Mouse (Mus musculus): Measurements from ENCODE around the gene Scfd2. TPM values are rescaled to one million over a fixed set of nuclear protein-coding genes. Genes with fewer than 3 reads are reported as not detected.

Gene Scfd2
- polyA plus RNA-seq, 1 experiment from 2014 or later, result 20.0 TPM

- no peak for ATAC-seq (ENCODE audit: low FRiP score)
- 0 out of 2 replicates have a peak, but pooled peaks cover 7% of the 10 kb centered on the region for H3K27me3 ChIP-seq
- peaks cover 7% of the 10 kb centered on the region for H3K4me1 ChIP-seq (replicated peaks)
- H3K4me2 ChIP-seq, result no peak overlapping the region
- no peak overlapping the region for H3K27ac ChIP-seq
- H3K36me3 ChIP-seq, result no peaks in the 10 kb centered on the region
- no peak overlapping the region for H3K4me3 ChIP-seq
- no peaks in the 10 kb centered on the region for H3K9me3 ChIP-seq
- WGBS, result 81% methylated on average over 11 of the region's 11 CpGs
- no peak overlapping the region for H3K9ac ChIP-seq
Measured at GRCm38 (mm10) chr5:74211346-74211745, 320.2 kb downstream of the Scfd2 start.

- ATAC-seq (ENCODE audit: low FRiP score), result no peak
Measured at GRCm38 (mm10) chr5:74209640-74210039, 321.9 kb downstream of the Scfd2 start.

GRCm38 (mm10) chr5:74208438-74208837 is 323.1 kb downstream of the Scfd2 start:
- H3K4me3 ChIP-seq, result no peak overlapping the region
- H3K27ac ChIP-seq, result no peak overlapping the region
- H3K4me2 ChIP-seq, result no peak overlapping the region
- H3K36me3 ChIP-seq, result no peaks in the 10 kb centered on the region
- H3K9ac ChIP-seq, result no peak overlapping the region
- 79% methylated on average over 7 of the region's 7 CpGs for WGBS
- ATAC-seq (ENCODE audit: low FRiP score), result no peak
- H3K27me3 ChIP-seq, result 0 out of 2 replicates have a peak, but pooled peaks cover 7% of the 10 kb centered on the region
- no peaks in the 10 kb centered on the region for H3K4me1 ChIP-seq (replicated peaks)
- 0 out of 2 replicates have a peak, but pooled peaks cover under 1% of the 10 kb centered on the region for H3K9me3 ChIP-seq

More at GRCm38 (mm10) chr5:74209640-74210039, 321.9 kb downstream of the Scfd2 start:
- Histone ChIP-seq H3K4me2 (no peak overlapping the region), H3K27ac (no peak overlapping the region), H3K4me3 (no peak overlapping the region), H3K27me3 (0 out of 2 replicates have a peak, but pooled peaks cover 7% of the 10 kb centered on the region), H3K36me3 (no peaks in the 10 kb centered on the region), H3K9me3 (no peaks in the 10 kb centered on the region), H3K9ac (no peak overlapping the region), H3K4me1 (replicated peaks) (no peaks in the 10 kb centered on the region; the same call in 1 of the 2 replicates)
- WGBS, result 86% methylated on average over 4 of the region's 4 CpGs

GRCm38 (mm10) chr5:74207209-74207608 is 324.4 kb downstream of the Scfd2 start:
- Histone ChIP-seq H3K4me1 (replicated peaks) (0 out of 2 replicates have a peak, but pooled peaks cover 1% of the 10 kb centered on the region), H3K9ac (no peak overlapping the region), H3K27ac (no peak overlapping the region), H3K4me2 (no peak overlapping the region), H3K9me3 (0 out of 2 replicates have a peak, but pooled peaks cover 3% of the 10 kb centered on the region), H3K4me3 (no peak overlapping the region), H3K36me3 (no peaks in the 10 kb centered on the region), H3K27me3 (0 out of 2 replicates have a peak, but pooled peaks cover 4% of the 10 kb centered on the region)
- WGBS, result 90% methylated on average over 3 of the region's 3 CpGs
- no peak for ATAC-seq (ENCODE audit: low FRiP score)

GRCm38 (mm10) chr5:74206649-74207048 is 324.9 kb downstream of the Scfd2 start:
- Histone ChIP-seq H3K4me2 (no peak overlapping the region), H3K4me1 (replicated peaks) (peaks cover 5% of the 10 kb centered on the region; the same call in 1 of the 2 replicates), H3K9ac (no peak overlapping the region), H3K27me3 (0 out of 2 replicates have a peak, but pooled peaks cover 4% of the 10 kb centered on the region), H3K27ac (no peak overlapping the region), H3K4me3 (no peak overlapping the region), H3K36me3 (no peaks in the 10 kb centered on the region), H3K9me3 (0 out of 2 replicates have a peak, but pooled peaks cover 3% of the 10 kb centered on the region)
- WGBS, result 93% methylated on average over 7 of the region's 7 CpGs
- no peak for ATAC-seq (ENCODE audit: low FRiP score)

- H3K9ac ChIP-seq, result no peak overlapping the region
- ATAC-seq (ENCODE audit: low FRiP score), result no peak
- H3K36me3 ChIP-seq, result no peaks in the 10 kb centered on the region
- H3K4me2 ChIP-seq, result no peak overlapping the region
- 83% methylated on average over 7 of the region's 7 CpGs for WGBS
- H3K4me3 ChIP-seq, result no peak overlapping the region
- H3K4me1 ChIP-seq (replicated peaks), result peaks cover 5% of the 10 kb centered on the region; the same call in 1 of the 2 replicates
- H3K27ac ChIP-seq, result no peak overlapping the region
- H3K27me3 ChIP-seq, result 0 out of 2 replicates have a peak, but pooled peaks cover 4% of the 10 kb centered on the region
- 0 out of 2 replicates have a peak, but pooled peaks cover 3% of the 10 kb centered on the region for H3K9me3 ChIP-seq
Measured at GRCm38 (mm10) chr5:74206038-74206437, 325.5 kb downstream of the Scfd2 start.

GRCm38 (mm10) chr5:74205509-74205908 is 326.1 kb downstream of the Scfd2 start:
- Histone ChIP-seq H3K4me1 (replicated peaks) (peaks cover 8% of the 10 kb centered on the region; the same call in 1 of the 2 replicates), H3K36me3 (no peaks in the 10 kb centered on the region), H3K9me3 (0 out of 2 replicates have a peak, but pooled peaks cover 3% of the 10 kb centered on the region), H3K4me3 (no peak overlapping the region), H3K27ac (no peak overlapping the region), H3K9ac (no peak overlapping the region), H3K27me3 (0 out of 2 replicates have a peak, but pooled peaks cover 4% of the 10 kb centered on the region), H3K4me2 (no peak overlapping the region)
- WGBS, result 24% methylated on average over 8 of the region's 8 CpGs
- ATAC-seq (ENCODE audit: low FRiP score), result peak; percentile 31; the same call in 1 of the 2 replicates

GRCm38 (mm10) chr5:74204465-74204864 is 327.1 kb downstream of the Scfd2 start:
- ATAC-seq (ENCODE audit: low FRiP score), result no peak
- Histone ChIP-seq H3K4me1 (replicated peaks) (peaks cover 17% of the 10 kb centered on the region; the same call in 1 of the 2 replicates), H3K27me3 (0 out of 2 replicates have a peak, but pooled peaks cover 4% of the 10 kb centered on the region), H3K4me3 (no peak overlapping the region), H3K36me3 (no peaks in the 10 kb centered on the region), H3K27ac (no peak overlapping the region), H3K9me3 (0 out of 2 replicates have a peak, but pooled peaks cover 3% of the 10 kb centered on the region), H3K9ac (no peak overlapping the region), H3K4me2 (no peak overlapping the region)
- WGBS, result 67% methylated on average over 5 of the region's 5 CpGs

GRCm38 (mm10) chr5:74202515-74202914 is 329.0 kb downstream of the Scfd2 start:
- Histone ChIP-seq H3K27me3 (no peaks in the 10 kb centered on the region), H3K27ac (no peak overlapping the region), H3K36me3 (peaks cover 6% of the 10 kb centered on the region; the same call in 1 of the 2 replicates), H3K9ac (no peak overlapping the region), H3K4me3 (no peak overlapping the region), H3K4me1 (replicated peaks) (peaks cover 32% of the 10 kb centered on the region), H3K4me2 (no peak overlapping the region), H3K9me3 (0 out of 2 replicates have a peak, but pooled peaks cover 3% of the 10 kb centered on the region)
- no peak for ATAC-seq (ENCODE audit: low FRiP score)
- WGBS, result 79% methylated on average over 4 of the region's 4 CpGs

- peaks cover 6% of the 10 kb centered on the region; the same call in 1 of the 2 replicates for H3K36me3 ChIP-seq
- H3K9me3 ChIP-seq, result 0 out of 2 replicates have a peak, but pooled peaks cover 3% of the 10 kb centered on the region
- peaks cover 39% of the 10 kb centered on the region for H3K4me1 ChIP-seq (replicated peaks)
- no peak overlapping the region; the same call in 1 of the 2 replicates for H3K27ac ChIP-seq
- WGBS, result 63% methylated on average over 10 of the region's 10 CpGs
- no peaks in the 10 kb centered on the region for H3K27me3 ChIP-seq
- no peak overlapping the region for H3K4me2 ChIP-seq
- no peak; the same call in 1 of the 2 replicates for ATAC-seq (ENCODE audit: low FRiP score)
- no peak overlapping the region for H3K4me3 ChIP-seq
- H3K9ac ChIP-seq, result no peak overlapping the region
Measured at GRCm38 (mm10) chr5:74201570-74202357, 329.8 kb downstream of the Scfd2 start.

- Histone ChIP-seq H3K27me3 (no peaks in the 10 kb centered on the region), H3K4me3 (no peak overlapping the region), H3K4me1 (replicated peaks) (peaks cover 48% of the 10 kb centered on the region), H3K9me3 (0 out of 2 replicates have a peak, but pooled peaks cover 3% of the 10 kb centered on the region), H3K36me3 (peaks cover 6% of the 10 kb centered on the region; the same call in 1 of the 2 replicates), H3K27ac (no peak overlapping the region), H3K4me2 (no peak overlapping the region), H3K9ac (no peak overlapping the region)
- no peak for ATAC-seq (ENCODE audit: low FRiP score)
- WGBS, result 92% methylated on average over 8 of the region's 8 CpGs
Measured at GRCm38 (mm10) chr5:74200481-74200880, 331.1 kb downstream of the Scfd2 start.

GRCm38 (mm10) chr5:74199793-74200192 is 331.8 kb downstream of the Scfd2 start:
- no peaks in the 10 kb centered on the region for H3K27me3 ChIP-seq
- WGBS, result 80% methylated on average over 13 of the region's 13 CpGs
- 0 out of 2 replicates have a peak, but pooled peaks cover 3% of the 10 kb centered on the region for H3K9me3 ChIP-seq
- H3K4me1 ChIP-seq (replicated peaks), result peaks cover 52% of the 10 kb centered on the region
- no peak overlapping the region for H3K4me2 ChIP-seq
- H3K27ac ChIP-seq, result no peak overlapping the region
- H3K9ac ChIP-seq, result no peak overlapping the region
- H3K4me3 ChIP-seq, result no peak overlapping the region
- no peak for ATAC-seq (ENCODE audit: low FRiP score)
- H3K36me3 ChIP-seq, result peaks cover 6% of the 10 kb centered on the region; the same call in 1 of the 2 replicates
